Mouse (Mus musculus) adrenal gland, postnatal 36 days (tissue): Measurements from ENCODE around the gene Nkx1-2. TPM values are rescaled to one million over a fixed set of nuclear protein-coding genes. Genes with fewer than 3 reads are reported as not detected.

Experiments
- DNase-seq, 2 experiments: peaks; one replicate each; pipeline ENCODE4 v3.0.0; 2021; ENCODE audit warnings: mixed read lengths in 1 of 2
- total RNA-seq, 2 experiments: library from RNA; stranded (reverse); gene quantifications; 2 replicates each; pipeline ENCODE4 v1.2.3; 2021

Gene Nkx1-2
- total RNA-seq, 2 experiments from 2014 or later, result not detected

DNA sequence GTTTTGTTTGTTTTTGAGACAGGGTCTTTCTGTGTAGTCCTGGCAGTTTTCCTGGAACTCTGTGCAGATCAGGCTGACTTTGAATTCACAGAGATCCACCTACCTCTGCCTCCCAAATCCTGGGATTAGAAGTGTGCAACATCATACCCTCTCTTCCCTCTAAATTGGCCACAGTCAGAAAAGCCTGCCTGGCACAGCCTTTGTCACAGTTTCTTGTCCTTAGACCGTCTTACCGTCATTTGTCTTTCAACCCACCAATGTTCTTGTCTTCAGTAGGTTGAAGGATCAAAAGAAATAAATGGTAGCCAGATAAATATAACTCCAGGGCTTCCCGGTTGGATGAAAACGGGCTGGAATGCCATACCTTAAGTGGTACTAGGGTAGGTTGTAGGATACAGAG lies 5.3 kb upstream of the Nkx1-2 start:
- no peak for DNase-seq

DNA sequence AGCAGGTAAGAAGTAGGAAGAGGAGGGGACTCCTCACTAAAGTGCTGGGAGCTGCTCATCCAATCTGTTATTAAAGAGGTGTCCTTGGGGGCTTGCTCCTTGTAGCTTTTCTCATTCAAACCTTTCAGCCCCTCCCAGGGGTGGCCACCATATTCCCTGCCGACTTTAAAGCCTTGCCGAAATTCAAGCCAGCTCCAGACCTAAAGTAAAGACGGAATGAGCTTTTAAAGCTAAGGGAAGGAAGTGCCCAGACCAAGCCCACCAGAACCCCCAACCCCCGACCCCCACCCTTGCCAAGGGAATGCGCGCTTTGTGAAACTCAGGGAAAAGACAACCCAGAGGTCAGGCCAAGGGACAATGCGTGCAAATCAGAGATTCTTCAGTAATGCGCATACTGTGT lies 1.5 kb upstream of the Nkx1-2 start:
- no peak for DNase-seq

DNA sequence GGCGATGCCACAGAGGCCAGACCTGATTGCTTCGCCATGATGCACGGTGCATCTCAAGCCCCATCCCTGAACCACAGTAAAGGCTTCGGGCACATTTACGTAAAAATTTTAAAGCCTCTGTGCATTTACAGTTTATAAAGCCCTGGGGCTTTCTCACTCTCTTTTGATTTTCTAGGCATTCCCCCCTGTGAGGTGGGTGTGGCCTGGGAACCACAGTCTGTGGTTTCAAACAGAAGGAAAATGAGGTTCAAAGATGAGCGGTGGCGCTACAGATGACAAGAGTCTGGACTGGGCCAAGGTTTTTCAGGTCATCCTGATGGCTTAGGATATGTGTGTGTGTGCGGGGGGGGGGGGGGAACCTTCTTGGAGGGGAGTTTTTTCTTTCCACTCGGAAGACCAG lies 589 bp upstream of the Nkx1-2 start:
- DNase-seq, result no peak

GRCm38 (mm10) chr7:132597251-132598041 lies 2.0 kb downstream of the Nkx1-2 start:
- DNase-seq, result peak; percentile 24 to 25

- DNase-seq, result no peak
These were observed 2.7 kb downstream of the Nkx1-2 start for GRCm38 (mm10) chr7:132596557-132597250.

GRCm38 (mm10) chr7:132595787-132596186 lies 3.6 kb downstream of the Nkx1-2 start:
- DNase-seq, result no peak

- no peak for DNase-seq
These were observed 5.1 kb downstream of the Nkx1-2 start for GRCm38 (mm10) chr7:132594325-132594724.

GRCm38 (mm10) chr7:132593762-132594161 lies 5.7 kb downstream of the Nkx1-2 start:
- no peak for DNase-seq

DNA sequence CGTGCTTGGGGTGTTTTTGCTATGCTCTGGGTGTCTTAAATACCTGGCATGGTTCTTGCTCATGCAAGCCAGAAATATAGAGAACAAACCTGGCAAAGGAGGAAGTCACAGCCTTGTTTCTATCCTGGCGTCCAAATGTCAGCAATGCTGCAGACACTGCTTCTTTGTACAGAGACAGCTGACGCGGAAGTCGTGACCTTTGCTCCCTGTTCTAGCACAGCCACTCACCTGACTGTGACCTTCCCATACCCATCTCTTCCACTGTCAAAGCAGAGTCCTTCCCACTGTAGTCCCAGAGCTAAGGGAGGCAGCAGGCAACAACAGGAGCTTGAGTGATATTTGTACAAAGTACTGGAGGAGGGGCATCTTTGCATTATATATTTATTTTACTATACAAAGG lies 9.8 kb downstream of the Nkx1-2 start:
- DNase-seq, result no peak

GRCm38 (mm10) chr7:132587167-132587566 lies 12.3 kb downstream of the Nkx1-2 start:
- DNase-seq, result no peak

DNA sequence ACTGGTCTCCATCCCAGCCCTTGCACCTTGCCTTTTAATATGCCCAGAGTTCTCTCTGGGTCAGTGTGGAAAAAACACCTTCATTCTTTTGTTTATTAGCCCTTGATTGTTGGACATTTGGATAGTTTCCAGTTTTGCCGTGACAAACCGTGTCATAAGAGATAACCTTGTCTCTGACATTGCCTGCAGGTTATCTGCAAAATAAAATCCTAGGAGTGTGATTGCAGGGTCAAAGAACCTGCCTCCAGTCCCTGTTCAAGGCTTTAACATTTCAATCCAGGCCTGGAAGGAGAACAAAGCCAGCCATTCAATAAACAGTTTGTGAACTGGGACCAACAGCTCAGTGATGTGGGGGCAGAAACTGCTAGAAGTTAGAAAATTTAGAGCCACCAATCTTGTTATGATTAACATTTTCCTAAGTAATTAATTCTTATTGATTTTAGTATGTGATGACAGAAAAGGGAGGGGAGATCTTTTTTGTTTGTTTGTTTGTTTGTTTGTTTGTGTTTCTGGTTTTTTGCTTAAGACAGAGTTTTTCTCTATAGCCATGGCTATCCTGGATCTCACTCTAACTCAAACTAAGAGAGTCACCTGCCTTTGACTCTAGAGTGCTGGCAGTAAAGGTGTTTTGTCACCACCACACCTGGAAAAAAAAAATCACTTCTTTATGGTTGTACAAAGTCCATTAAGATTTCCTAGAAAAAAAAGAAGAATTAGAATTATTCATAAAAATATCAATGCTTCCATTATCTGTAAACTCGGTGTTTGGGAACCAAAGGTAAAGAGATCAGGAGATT lies 13.5 kb downstream of the Nkx1-2 start:
- no peak for DNase-seq

DNA sequence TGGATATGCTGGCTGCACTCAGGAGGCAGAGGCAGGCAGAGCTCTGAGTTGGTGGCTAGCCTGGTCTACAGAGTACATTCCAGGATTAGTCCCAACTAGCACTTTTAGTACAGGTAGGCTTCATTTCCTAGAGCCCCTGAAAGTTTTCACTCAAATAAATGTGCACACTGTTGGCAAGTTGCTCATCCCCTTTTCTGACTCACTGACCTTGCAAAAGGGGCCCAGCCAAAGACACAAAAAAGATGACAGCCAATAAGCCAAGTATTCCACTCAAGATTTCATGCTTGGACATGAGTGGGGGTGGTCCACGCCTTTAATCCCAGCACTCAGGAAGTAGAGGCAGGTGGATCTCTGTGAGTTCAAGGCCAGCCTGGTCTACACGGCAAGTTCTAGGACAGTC lies 18.0 kb downstream of the Nkx1-2 start:
- peak; percentile 29 to 49 for DNase-seq

DNA sequence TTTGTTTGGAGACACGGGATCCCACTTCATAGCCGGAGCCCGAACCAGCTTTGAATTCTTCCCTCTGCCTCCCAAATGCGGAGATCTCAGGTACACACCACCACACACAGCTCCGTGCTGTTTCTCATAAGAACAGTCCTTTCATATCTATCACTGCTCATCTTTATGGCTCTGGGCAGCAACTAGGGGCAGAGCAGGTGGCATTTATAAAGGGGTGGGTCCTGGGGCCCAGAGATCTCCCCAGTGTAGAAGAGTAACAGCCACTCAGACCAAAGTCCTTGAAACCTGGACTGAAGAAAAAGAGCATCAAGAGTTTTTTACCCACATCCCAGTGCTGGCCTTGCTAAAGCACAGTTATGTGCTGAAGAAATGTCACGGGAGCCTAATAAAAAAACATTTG lies 18.9 kb downstream of the Nkx1-2 start:
- DNase-seq, result no peak

- DNase-seq, result peak in 1 of 2 experiments; percentile 10
These were observed 22.5 kb downstream of the Nkx1-2 start for GRCm38 (mm10) chr7:132576891-132577290.

DNA sequence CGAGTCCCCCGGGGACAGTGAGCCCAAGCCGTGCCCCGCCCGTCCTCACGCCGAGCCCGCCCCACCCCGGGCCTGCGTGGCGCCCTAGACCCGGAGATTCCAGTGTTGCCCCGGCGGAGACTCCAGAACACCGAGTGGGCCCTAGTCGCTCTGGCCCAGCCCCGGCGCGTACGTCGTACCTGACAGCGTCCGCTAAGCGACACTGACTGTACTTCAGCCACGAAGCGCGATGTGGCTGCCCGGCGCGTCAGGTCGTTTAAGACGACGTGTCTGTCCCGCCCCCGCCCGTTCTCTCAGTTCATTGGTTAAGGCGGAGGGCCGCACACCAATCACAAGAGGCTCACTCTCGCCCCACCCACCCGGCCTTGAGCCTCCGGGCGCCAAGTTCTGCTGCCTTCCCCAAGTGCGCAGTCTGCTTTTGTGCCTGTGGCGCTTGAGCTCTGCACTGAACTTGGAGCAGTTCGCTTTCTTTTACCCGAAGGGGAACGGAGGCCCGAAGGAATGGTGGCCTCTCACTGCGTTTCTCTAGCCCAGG lies 23.3 kb downstream of the Nkx1-2 start, which contains the start of gene Oat:
Oat (minus strand) TSS at position 283 of the 535 bp plus-strand sequence.
- DNase-seq, result peak; percentile 95 to 96

DNA sequence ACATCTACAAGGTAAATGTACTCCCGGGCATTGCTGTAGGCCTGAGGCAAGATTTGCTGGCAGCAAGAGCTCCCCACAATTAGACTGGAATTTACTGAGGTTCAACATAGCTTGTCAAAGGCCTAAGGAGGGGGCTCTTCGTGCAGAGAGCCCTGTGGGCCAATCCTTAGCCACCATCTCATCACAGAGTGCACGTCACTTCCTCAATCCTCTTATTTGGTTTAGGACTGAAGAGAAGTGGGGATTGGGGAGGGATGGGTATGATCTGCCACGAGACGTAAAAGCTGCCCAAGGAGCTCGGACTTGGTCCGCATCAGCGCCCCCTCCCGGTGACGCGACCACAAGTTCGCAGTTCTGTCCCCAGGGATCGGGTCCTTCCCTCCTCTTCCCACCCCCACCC lies 23.8 kb downstream of the Nkx1-2 start:
- peak; percentile 82 to 91 for DNase-seq

GRCm38 (mm10) chr7:132574646-132575045 lies 24.8 kb downstream of the Nkx1-2 start:
- DNase-seq, result no peak

GRCm38 (mm10) chr7:132573205-132573604 lies 26.2 kb downstream of the Nkx1-2 start:
- DNase-seq, result no peak

DNA sequence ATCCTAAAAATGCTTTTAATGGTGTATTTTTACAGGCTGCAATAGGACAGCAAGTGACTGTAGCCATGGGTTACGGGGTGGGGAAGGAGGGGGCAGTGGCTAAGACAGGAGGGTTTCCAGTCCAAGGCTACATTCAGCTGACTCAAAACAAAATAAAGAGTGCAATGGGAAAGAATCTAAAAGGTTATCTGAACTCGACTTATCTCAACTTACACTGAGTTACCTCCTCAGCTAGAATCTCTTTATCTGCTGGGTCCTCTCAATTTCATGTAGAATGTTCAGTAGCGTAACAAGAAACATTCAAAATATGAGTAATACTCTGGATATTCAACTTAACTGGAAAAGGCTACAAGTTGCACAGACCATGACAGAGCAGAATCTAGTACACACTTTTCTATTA lies 26.7 kb downstream of the Nkx1-2 start:
- DNase-seq, result peak in 1 of 2 experiments; percentile 28

GRCm38 (mm10) chr7:132571481-132571880 lies 28.0 kb downstream of the Nkx1-2 start:
- DNase-seq, result peak in 1 of 2 experiments; percentile 25

DNA sequence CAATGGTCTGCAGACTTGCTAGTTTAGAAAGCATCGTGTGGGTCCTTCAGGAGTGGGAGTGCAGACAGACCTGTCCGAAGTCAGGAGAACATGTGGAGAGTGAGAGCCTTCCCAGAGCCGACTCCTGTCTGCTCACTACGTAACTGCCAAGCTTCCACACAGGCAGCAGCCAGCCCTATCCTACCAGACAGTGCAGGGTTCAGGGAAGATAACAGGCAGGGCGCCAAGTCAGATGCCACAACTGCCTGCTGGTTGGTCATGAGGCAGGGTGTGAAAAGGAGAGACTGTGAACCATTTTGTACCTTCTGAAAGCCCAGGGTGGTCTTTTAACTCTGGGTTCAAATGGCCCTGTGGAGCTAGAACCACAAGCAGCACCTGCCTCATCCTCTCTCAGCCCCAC lies 29.4 kb downstream of the Nkx1-2 start:
- no peak for DNase-seq

GRCm38 (mm10) chr7:132568817-132569216 lies 30.6 kb downstream of the Nkx1-2 start:
- DNase-seq, result no peak
